Mouse (Mus musculus): Measurements from ENCODE around the gene Lrrc56. TPM values are rescaled to one million over a fixed set of nuclear protein-coding genes. Genes with fewer than 3 reads are reported as not detected.

Lrrc56 gene
- total RNA-seq, 2 experiments from 2014 or later: 3.5 to 4.7 TPM

GRCm38 (mm10) chr7:141191036-141191435, 2.9 kb upstream of the Lrrc56 start:
- intact Hi-C loops (cut with DNase I): no loop called here
- no peak for DNase-seq (ENCODE audit: low spot score in 2 of 2)

GRCm38 (mm10) chr7:141191796-141192685, 1.9 kb upstream of the Lrrc56 start:
- no peak for DNase-seq (ENCODE audit: low spot score in 2 of 2)

GRCm38 (mm10) chr7:141192776-141193347, 1.1 kb upstream of the Lrrc56 start:
- intact Hi-C loops (cut with DNase I): no loop called here
- DNase-seq (ENCODE audit: low spot score in 2 of 2): no peak

More at GRCm38 (mm10) chr7:141191796-141192685, 1.9 kb upstream of the Lrrc56 start:
- intact Hi-C loops (cut with DNase I): no loop called here

GRCm38 (mm10) chr7:141193348-141193856, 555 bp upstream of the Lrrc56 start:
- intact Hi-C loops (cut with DNase I): no loop called here
- DNase-seq (ENCODE audit: low spot score in 2 of 2): peak in 1 of 2 experiments; percentile 45

- intact Hi-C loops (cut with DNase I): no loop called here
- peak in 1 of 2 experiments; percentile 25 for DNase-seq (ENCODE audit: low spot score in 2 of 2)
Observed at GRCm38 (mm10) chr7:141194409-141194808, 452 bp downstream of the Lrrc56 start.

GRCm38 (mm10) chr7:141194830-141195229, 873 bp downstream of the Lrrc56 start:
- intact Hi-C loops (cut with DNase I): no loop called here
- peak; percentile 79 to 84 for DNase-seq (ENCODE audit: low spot score in 2 of 2)

GRCm38 (mm10) chr7:141195754-141196153, 1.8 kb downstream of the Lrrc56 start:
- intact Hi-C loops (cut with DNase I): no loop called here
- DNase-seq (ENCODE audit: low spot score in 2 of 2): no peak

- intact Hi-C loops (cut with DNase I): no loop called here
- DNase-seq (ENCODE audit: low spot score in 2 of 2): no peak
Observed at GRCm38 (mm10) chr7:141196619-141197282, 2.8 kb downstream of the Lrrc56 start.

GRCm38 (mm10) chr7:141198121-141198520, 4.2 kb downstream of the Lrrc56 start:
- intact Hi-C loops (cut with DNase I): no loop called here
- DNase-seq (ENCODE audit: low spot score in 2 of 2): no peak

- DNase-seq (ENCODE audit: low spot score in 2 of 2): no peak
- intact Hi-C loops (cut with DNase I): no loop called here
Observed at GRCm38 (mm10) chr7:141204546-141204945, 10.6 kb downstream of the Lrrc56 start.

- intact Hi-C loops (cut with DNase I): no loop called here
- DNase-seq (ENCODE audit: low spot score in 2 of 2): no peak
Observed at GRCm38 (mm10) chr7:141205504-141205903, 11.5 kb downstream of the Lrrc56 start.

GRCm38 (mm10) chr7:141206182-141206937, 12.4 kb downstream of the Lrrc56 start:
- DNase-seq (ENCODE audit: low spot score in 2 of 2): no peak
- intact Hi-C loops (cut with DNase I): no loop called here

- DNase-seq (ENCODE audit: low spot score in 2 of 2): no peak
- intact Hi-C loops (cut with DNase I): no loop called here
Observed at GRCm38 (mm10) chr7:141209526-141209925, 15.6 kb downstream of the Lrrc56 start.

GRCm38 (mm10) chr7:141210137-141210536, 16.2 kb downstream of the Lrrc56 start:
- intact Hi-C loops (cut with DNase I): no loop called here

GRCm38 (mm10) chr7:141210606-141211131, 16.7 kb downstream of the Lrrc56 start:
- no peak for DNase-seq (ENCODE audit: low spot score in 2 of 2)
- intact Hi-C loops (cut with DNase I): no loop called here

More at GRCm38 (mm10) chr7:141210137-141210536, 16.2 kb downstream of the Lrrc56 start:
- DNase-seq (ENCODE audit: low spot score in 2 of 2): no peak

- DNase-seq (ENCODE audit: low spot score in 2 of 2): no peak
- intact Hi-C loops (cut with DNase I): no loop called here
Observed at GRCm38 (mm10) chr7:141213133-141213532, 19.2 kb downstream of the Lrrc56 start.

- intact Hi-C loops (cut with DNase I): no loop called here
- no peak for DNase-seq (ENCODE audit: low spot score in 2 of 2)
Observed at GRCm38 (mm10) chr7:141213605-141214235, 19.8 kb downstream of the Lrrc56 start, which contains the start of gene Lmntd2. TSS of gene Lmntd2 (minus strand) at chr7:141214080.

- no peak for DNase-seq (ENCODE audit: low spot score in 2 of 2)
- intact Hi-C loops (cut with DNase I): no loop called here
Observed at GRCm38 (mm10) chr7:141214310-141214709, 20.4 kb downstream of the Lrrc56 start.

Measured in left cerebral cortex, postnatal 36 days (tissue).